Mouse (Mus musculus) CH12F3 (cell line): ENCODE measurements around the gene Polrmt.
"Not testable (repeated sequence)": the region's sequence is repeated elsewhere in the genome, so short reads cannot be mapped to it uniquely, and the experiment has no call there.

ENCODE experiments used
- in situ Hi-C: fragments of 300-500 bp; cut with MboI; formaldehyde crosslinking; loops from 2 replicates; pipeline ENCODE4 v1.14.3; 2020; ENCODE audit warnings: low sequenced_read_pairs

Polrmt gene

GRCm38 (mm10) chr10:79774486-79775279 is 28.3 kb upstream of the Polrmt start:
- in situ Hi-C loops: no loop called here

DNA sequence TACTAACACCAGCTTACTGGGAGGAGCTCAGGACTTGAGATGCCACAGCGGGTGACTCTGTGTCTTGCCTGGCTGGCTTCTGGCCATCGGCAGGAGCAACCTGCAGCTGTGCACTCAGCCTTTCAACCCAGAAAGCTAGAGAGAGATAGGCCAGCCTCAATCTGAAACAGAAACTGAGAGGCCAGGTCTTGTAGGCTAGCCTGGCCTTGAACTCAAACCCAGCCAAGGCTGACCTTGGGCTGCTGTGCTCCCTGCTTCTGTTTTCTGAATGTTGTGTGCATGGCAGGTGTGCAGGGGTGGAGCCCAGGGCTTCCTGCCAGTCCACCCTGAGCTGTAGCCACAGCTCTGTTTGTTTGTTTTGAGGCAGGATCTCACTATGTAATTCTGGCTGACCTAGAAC is 26.8 kb upstream of the Polrmt start:
- in situ Hi-C loops: no loop called here

DNA sequence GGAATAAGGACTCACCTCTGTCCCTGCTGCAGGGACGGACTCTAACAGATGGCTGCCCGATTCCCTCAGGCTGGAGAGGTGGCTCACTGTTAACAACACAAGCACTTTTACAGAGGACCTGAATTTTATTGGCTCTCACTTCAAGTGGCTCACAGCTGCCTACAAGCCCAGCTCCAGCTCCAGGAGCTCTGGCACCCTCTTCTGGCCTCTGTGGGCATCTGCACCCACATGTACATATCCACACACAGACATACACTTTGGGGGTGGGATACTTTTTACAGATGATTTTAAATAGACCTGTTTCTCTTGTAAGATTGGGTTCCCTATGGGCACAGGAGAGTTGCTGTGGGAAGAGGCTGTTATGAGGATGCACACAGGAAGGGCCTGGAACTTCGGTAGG is 25.9 kb upstream of the Polrmt start:
- in situ Hi-C loops: no loop called here

- in situ Hi-C loops: no loop called here
These were observed 22.9 kb upstream of the Polrmt start for GRCm38 (mm10) chr10:79769329-79769728.

- in situ Hi-C loops: no loop called here
These were observed 22.0 kb upstream of the Polrmt start for GRCm38 (mm10) chr10:79768400-79768799.

- in situ Hi-C loops: no loop called here
These were observed 21.2 kb upstream of the Polrmt start for GRCm38 (mm10) chr10:79767372-79768244.

DNA sequence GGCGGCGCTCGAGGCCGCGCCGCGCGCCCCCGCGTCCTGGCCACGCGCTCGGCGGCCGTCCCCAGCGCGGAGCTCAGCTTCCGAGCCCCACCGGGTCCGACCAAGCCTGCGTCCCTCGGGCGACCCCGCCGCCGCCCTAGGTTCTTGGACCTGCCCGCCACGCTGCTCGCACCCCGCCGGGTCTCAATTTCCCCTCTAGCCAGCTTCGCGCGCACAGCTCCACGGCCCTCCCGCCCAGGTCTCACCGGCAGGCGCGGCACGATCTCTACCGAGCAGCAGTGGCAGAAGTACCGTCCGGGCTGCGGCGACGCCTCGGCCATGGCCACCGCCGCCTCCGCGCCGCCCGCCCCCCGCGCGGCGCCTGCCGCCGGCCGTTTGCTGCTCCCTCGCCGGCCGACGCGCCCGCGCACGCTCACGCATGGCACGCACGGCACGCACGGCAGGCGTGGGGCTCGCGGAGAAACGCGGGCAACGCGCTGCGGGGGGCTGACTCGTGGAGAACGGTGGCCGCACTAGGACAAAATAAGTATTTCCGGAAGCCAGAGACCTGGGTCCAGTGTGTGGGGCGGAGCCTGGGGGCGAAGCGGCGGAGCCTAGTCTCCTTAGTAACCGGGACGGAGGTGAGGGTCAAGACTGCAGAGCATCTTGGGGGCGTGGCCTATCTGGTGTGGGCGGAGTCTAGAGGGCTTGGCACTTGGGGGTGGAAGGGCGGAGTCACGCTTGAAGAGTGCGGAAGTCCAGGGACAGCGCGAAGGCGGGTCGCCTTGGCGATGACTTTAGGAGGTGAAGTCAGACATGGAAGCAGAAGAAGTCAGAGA is 20.3 kb upstream of the Polrmt start, which contains the start of gene Rnf126:
Gene Rnf126 (minus strand): TSS at position 445 of the 818 bp plus-strand sequence.
- in situ Hi-C loops: no loop called here

DNA sequence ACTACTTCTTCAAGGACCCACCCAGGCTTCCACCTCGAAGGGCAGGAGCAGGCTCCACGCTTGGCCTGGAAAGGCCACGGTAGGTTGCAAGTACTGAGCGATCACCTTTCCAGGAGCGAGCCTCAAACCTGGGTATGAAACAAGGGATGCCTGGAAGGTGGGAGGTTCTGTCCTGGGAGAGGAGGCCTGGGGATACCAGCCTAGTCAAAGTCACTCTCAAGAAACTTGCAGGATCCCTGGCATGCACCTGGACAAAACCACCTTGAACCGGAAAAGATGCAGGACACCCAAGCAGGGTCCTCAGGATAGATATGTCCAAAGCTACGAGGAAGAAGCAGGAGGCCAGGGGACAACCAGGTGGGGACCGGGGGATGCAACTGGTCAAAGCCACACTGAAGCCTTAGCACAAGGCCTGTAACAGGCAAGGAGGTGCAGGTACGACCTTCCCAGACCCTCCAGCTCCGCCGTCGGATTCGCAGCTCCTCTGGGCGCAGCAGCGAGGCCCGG is 19.7 kb upstream of the Polrmt start:
- in situ Hi-C loops: no loop called here

- in situ Hi-C loops: no loop called here
These were observed 18.9 kb upstream of the Polrmt start for GRCm38 (mm10) chr10:79765228-79765745.

GRCm38 (mm10) chr10:79764234-79764633 is 17.9 kb upstream of the Polrmt start:
- in situ Hi-C loops: no loop called here

GRCm38 (mm10) chr10:79762875-79763274 is 16.5 kb upstream of the Polrmt start:
- in situ Hi-C loops: no loop called here

- in situ Hi-C loops: no loop called here
These were observed 14.3 kb upstream of the Polrmt start for GRCm38 (mm10) chr10:79760603-79761143.

DNA sequence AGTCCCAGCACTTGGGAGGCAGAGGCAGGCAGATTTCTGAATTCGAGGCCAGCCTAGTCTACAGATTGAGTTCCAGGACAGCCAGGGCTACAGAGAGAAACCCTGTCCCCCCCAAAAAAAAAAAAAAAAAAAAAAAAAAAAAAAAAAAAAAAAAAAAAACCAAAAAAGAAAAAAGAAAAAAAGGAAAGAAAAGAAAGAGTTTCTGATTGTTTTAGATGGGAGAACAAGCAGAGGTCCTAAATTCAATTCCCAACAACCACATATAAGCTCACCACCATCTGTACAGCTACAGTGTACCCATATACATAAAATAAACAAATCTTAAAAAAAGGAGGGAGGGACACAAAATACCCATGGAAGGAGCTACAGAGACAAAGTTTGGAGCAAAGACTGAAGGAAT is 13.3 kb upstream of the Polrmt start:
- in situ Hi-C loops: not testable (repeated sequence)

DNA sequence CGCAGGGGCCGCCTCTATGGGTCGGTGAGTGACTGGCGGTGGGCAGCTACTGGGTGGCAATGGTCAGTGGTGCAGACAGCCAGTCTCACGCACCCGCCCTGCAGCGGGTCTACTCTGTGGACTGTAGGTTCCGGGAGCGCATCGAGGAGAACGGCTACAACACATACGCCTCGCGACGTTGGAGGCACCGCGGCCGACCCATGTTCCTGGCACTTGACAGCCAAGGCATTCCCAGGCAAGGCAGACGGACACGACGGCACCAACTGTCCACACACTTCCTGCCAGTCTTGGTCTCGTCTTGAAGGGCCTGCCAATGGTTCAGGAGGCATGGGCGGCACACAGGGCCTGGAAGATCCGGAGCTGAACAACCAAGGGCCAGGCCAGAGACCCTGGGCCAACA is 10.3 kb upstream of the Polrmt start:
- in situ Hi-C loops: no loop called here

- in situ Hi-C loops: no loop called here
These were observed 9.5 kb upstream of the Polrmt start for GRCm38 (mm10) chr10:79755854-79756253.

DNA sequence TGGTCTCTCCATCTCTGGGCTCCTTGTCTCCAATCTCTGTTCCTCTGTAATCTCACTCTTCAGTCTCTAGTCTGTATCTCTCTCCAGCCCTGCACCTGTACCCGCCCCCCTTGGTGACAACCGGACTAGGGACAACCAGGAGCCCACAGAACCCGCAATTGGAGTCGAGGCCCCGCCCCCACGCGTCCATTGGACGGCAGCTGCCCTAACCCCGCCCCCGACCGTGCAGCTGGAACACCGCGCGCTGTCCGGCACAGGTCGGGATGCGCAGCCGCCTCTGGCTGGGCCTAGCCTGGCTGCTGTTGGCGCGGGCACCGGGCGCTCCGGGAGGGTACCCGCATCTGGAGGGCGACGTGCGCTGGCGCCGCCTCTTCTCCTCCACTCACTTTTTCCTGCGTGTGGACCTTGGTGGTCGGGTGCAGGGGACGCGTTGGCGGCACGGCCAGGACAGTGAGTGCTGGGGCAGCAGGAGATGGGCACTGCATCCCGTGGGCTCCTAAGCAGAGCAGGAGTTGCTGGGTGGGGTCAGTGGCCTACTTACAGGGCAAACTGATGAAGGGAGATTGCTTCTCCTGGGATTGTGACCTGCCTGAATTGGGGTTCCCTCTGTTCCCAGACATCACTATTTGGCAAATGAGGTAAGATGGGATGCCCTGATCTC is 8.6 kb upstream of the Polrmt start, which contains the start of gene Fgf22:
Gene Fgf22 (plus strand): TSS at position 221 of the 661 bp plus-strand sequence.
- in situ Hi-C loops: no loop called here

DNA sequence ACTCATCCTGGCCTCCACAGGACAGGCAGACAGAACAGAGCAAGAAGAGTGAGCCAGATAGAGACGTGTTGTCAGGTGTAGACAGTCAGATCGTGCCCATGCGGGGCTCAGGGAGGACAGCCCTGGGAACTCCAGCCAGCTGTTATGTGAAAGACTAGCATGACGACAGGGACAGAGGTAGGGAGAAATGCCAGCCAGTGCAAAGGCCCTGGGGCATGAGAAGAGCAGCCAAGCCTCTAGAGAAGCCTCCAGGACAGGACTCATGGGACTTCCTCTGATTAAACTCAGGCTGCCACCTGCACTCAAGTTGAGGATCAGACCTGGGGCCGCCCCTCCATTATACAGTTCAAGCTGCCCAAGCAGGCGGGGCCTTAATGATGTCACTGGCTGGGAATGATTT is 2.1 kb upstream of the Polrmt start:
- in situ Hi-C loops: no loop called here

DNA sequence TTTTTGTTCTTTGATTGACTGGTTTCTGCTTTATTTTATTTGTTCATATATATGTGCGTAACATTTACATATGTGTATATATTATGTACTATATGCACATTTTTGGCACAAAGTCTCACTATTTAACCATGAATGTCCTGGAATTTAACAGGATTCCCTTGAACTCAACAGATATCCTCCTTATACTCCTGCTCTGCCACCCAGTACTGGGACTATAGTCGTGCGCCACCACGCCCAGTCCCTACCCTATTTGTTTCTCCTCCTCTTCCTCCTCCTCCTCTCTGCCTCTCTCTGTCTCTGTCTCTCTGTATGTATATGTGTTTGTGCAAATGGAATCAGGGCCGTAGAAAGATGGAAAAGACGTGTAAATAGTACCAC is 382 bp upstream of the Polrmt start:
- in situ Hi-C loops: no loop called here

GRCm38 (mm10) chr10:79745411-79745810 is 970 bp downstream of the Polrmt start:
- in situ Hi-C loops: no loop called here
